Mouse (Mus musculus) testis, adult 2 months (tissue): ENCODE measurements around the gene Lrch3. TPM values are rescaled to one million over a fixed set of nuclear protein-coding genes. Genes with fewer than 3 reads are reported as not detected.
"Not testable (repeated sequence)": the region's sequence is repeated elsewhere in the genome, so short reads cannot be mapped to it uniquely, and the experiment has no call there.

ENCODE experiments used
- H3K27ac ChIP-seq: fragments of 200-500 bp; 2 replicates; pipeline ENCODE4 v1.5.1; 2012; ENCODE audit warnings: low read depth, low read length; ENCODE audit not compliant: control insufficient read depth, insufficient read depth
- H3K27me3 ChIP-seq: fragments of 200-500 bp; 2 replicates; pipeline ENCODE4 v1.6.1; 2012; ENCODE audit warnings: mild to moderate bottlenecking, low read length, moderate library complexity; ENCODE audit not compliant: control insufficient read depth, insufficient read depth
- H3K36me3 ChIP-seq: fragments of 200-500 bp; 2 replicates; pipeline ENCODE4 v1.6.1; 2012; ENCODE audit warnings: mild to moderate bottlenecking, low read length; ENCODE audit not compliant: control insufficient read depth, insufficient read depth
- H3K4me1 ChIP-seq: fragments of 200-500 bp; 2 replicates; pipeline ENCODE4 v1.6.1; 2012; ENCODE audit warnings: low read length; ENCODE audit not compliant: control insufficient read depth, insufficient read depth
- H3K4me3 ChIP-seq: fragments of 200-500 bp; 2 replicates; pipeline ENCODE4 v1.5.1; 2012; ENCODE audit warnings: low read depth, mild to moderate bottlenecking, low read length, moderate library complexity, mixed read lengths; ENCODE audit not compliant: control insufficient read depth
- CTCF ChIP-seq: fragments of 200-500 bp; IDR thresholded peaks from 2 replicates; pipeline ENCODE4 v1.5.1; 2012; ENCODE audit warnings: low read depth, mild to moderate bottlenecking, inconsistent platforms, low read length, moderate library complexity; ENCODE audit not compliant: control insufficient read depth, insufficient read depth, insufficient replicate concordance
- POLR2A ChIP-seq: fragments of 200-500 bp; IDR thresholded peaks from 2 replicates; pipeline ENCODE4 v1.6.1; 2012; ENCODE audit warnings: low read depth, mild to moderate bottlenecking, inconsistent platforms, low read length, moderate library complexity; ENCODE audit not compliant: control insufficient read depth
- polyA plus RNA-seq: library from polyadenylated mRNA; depleted of rRNA; stranded (reverse); fragments of >200 nt; gene quantifications from 2 replicates; pipeline ENCODE4 v1.2.3, GENCODE M21; 2012; rRNA removed

Gene Lrch3
- 14.2 and 15.4 TPM in 2 replicates for polyA plus RNA-seq

- no peak for TF ChIP-seq CTCF
- TF ChIP-seq POLR2A, result peak; percentile 92
- Histone ChIP-seq H3K27ac (peak within 1 kb of the TSS; percentile 98), H3K27me3 (no peaks in the 10 kb centered on the region)
Measured at GRCm38 (mm10) chr16:32913937-32914881, at the start of gene Lrch3. TSS of gene Lrch3 (plus strand) at chr16:32914100.

GRCm38 (mm10) chr16:32865401-32865800, 48.5 kb upstream of the Lrch3 start:
- Histone ChIP-seq H3K36me3 (no peaks in the 10 kb centered on the region), H3K4me3 (no peak overlapping the region), H3K27ac (no peak overlapping the region), H3K4me1 (peaks cover 7% of the 10 kb centered on the region), H3K27me3 (no peaks in the 10 kb centered on the region)
- TF ChIP-seq POLR2A (no peak), CTCF (no peak)

More at GRCm38 (mm10) chr16:32913937-32914881, at the start of gene Lrch3:
- Histone ChIP-seq H3K36me3 (no peaks in the 10 kb centered on the region), H3K4me3 (peak within 1 kb of the TSS; percentile 99), H3K4me1 (peaks cover 6% of the 10 kb centered on the region)

- no peak for TF ChIP-seq CTCF
- H3K4me1 ChIP-seq, result peaks cover 7% of the 10 kb centered on the region
- no peak overlapping the region for H3K4me3 ChIP-seq
- H3K27me3 ChIP-seq, result no peaks in the 10 kb centered on the region
- no peak overlapping the region for H3K27ac ChIP-seq
- no peaks in the 10 kb centered on the region for H3K36me3 ChIP-seq
Measured at GRCm38 (mm10) chr16:32866713-32867112, 47.2 kb upstream of the Lrch3 start.

- peak; percentile 63 for TF ChIP-seq POLR2A
- no peak for TF ChIP-seq CTCF
- H3K27ac ChIP-seq, result peak overlapping the region; percentile 86
- H3K4me3 ChIP-seq, result peak overlapping the region; percentile 95
- H3K4me1 ChIP-seq, result peaks cover 7% of the 10 kb centered on the region
- H3K27me3 ChIP-seq, result no peaks in the 10 kb centered on the region
- H3K36me3 ChIP-seq, result no peaks in the 10 kb centered on the region
Measured at GRCm38 (mm10) chr16:32867919-32868552, 45.9 kb upstream of the Lrch3 start.

- H3K4me3 ChIP-seq, result no peak overlapping the region
- H3K36me3 ChIP-seq, result no peaks in the 10 kb centered on the region
- H3K27me3 ChIP-seq, result no peaks in the 10 kb centered on the region
- peaks cover 7% of the 10 kb centered on the region for H3K4me1 ChIP-seq
- TF ChIP-seq POLR2A, result no peak
- TF ChIP-seq CTCF, result no peak
- H3K27ac ChIP-seq, result no peak overlapping the region
Measured at GRCm38 (mm10) chr16:32870231-32870630, 43.7 kb upstream of the Lrch3 start.

- no peaks in the 10 kb centered on the region for H3K36me3 ChIP-seq
- H3K27ac ChIP-seq, result no peak overlapping the region
- H3K4me1 ChIP-seq, result peaks cover 2% of the 10 kb centered on the region; the same call in 1 of the 2 replicates
- no peak for TF ChIP-seq POLR2A
- no peak for TF ChIP-seq CTCF
- no peaks in the 10 kb centered on the region for H3K27me3 ChIP-seq
- no peak overlapping the region for H3K4me3 ChIP-seq
Measured at GRCm38 (mm10) chr16:32873366-32873765, 40.5 kb upstream of the Lrch3 start.

- H3K4me3 ChIP-seq, H3K27ac ChIP-seq, H3K36me3 ChIP-seq, H3K27me3 ChIP-seq, H3K4me1 ChIP-seq: not testable (repeated sequence)
Measured at GRCm38 (mm10) chr16:32875281-32875680, 38.6 kb upstream of the Lrch3 start.
